Mouse (Mus musculus) heart, postnatal 0 days (tissue): Measurements from ENCODE around the gene Fam178b.

Experiments used
- CTCF ChIP-seq: IDR thresholded peaks from 2 replicates; pipeline ENCODE4 v1.5.1; 2016; ENCODE audit warnings: antibody characterized with exemption, control low read depth, low read depth
- EP300 ChIP-seq: IDR thresholded peaks from 2 replicates; pipeline ENCODE4 v1.6.1; 2016; ENCODE audit warnings: antibody characterized with exemption, low read depth

GRCm38 (mm10) chr1:36633920-36634319 is 49.1 kb downstream of the Fam178b start:
- TF ChIP-seq CTCF (no peak), EP300 (no peak)
